Comparison of ENCODE assay signal across 20 mouse cellular contexts in genomic region chr3:30483006-30483684, GRCm38 (mm10).
DNase-seq lines count a peak whose midpoint lies in the region; ATAC-seq and TF ChIP-seq lines count a peak whose summit lies in the region.
"Had no signal": no experiment of that assay in that cellular context is flagged by ENCODE, and none has a peak within 500 bp of the region (broad histone marks: within the 10 kb centered on the region; RNA-seq: fewer than 3 reads in every experiment).

No protein-coding gene starts in this region.

- H3K27me3 ChIP-seq in hindbrain, embryonic 11.5 days (ENCODE audit: control insufficient read depth, insufficient read depth, low read length): no peaks in the 10 kb centered on the region
- H3K27me3 ChIP-seq in hindbrain, embryonic 14.5 days (ENCODE audit: control insufficient read depth, insufficient read depth, low read length): no peaks in the 10 kb centered on the region
- no peaks in the 10 kb centered on the region for H3K27me3 ChIP-seq in lung, postnatal 0 days (replicated peaks; ENCODE audit: insufficient read depth, low read length)
- H3K27me3 ChIP-seq: embryonic facial prominence, embryonic 13.5 days; liver, embryonic 13.5 days; neural tube, embryonic 12.5 days had no signal

- DNase-seq in hindbrain, embryonic 11.5 days (ENCODE audit: low spot score): peak; percentile 19
- no peak for DNase-seq in hindbrain, embryonic 14.5 days (ENCODE audit: low spot score)
- no peak for DNase-seq in lung, postnatal 0 days (ENCODE audit: low spot score)
- no peak for DNase-seq in lung, postnatal 14 days
- peak; percentile 54 for DNase-seq in embryo, embryonic 10.5 days (ENCODE audit: low spot score)
- peak; percentile 74 for DNase-seq in large intestine, adult 2 months (ENCODE audit: low read depth, low spot score)
- DNase-seq in natural killer cell, adult 2 months (ENCODE audit: low spot score in 2 of 2): no peak
- DNase-seq: B cell, adult 2 months; cerebellum, adult 9-11 months; gastrocnemius, postnatal 10 days; kidney, adult 11 months; layer of hippocampus, postnatal 36 days; liver, embryonic 13.5 days; lung, postnatal 10 days; right cerebral cortex, postnatal 14 days had no signal

- no peaks in the 10 kb centered on the region for H3K36me3 ChIP-seq in hindbrain, embryonic 11.5 days (ENCODE audit: control insufficient read depth, insufficient read depth, low read length)
- no peaks in the 10 kb centered on the region for H3K36me3 ChIP-seq in hindbrain, embryonic 14.5 days (replicated peaks; ENCODE audit: control insufficient read depth, insufficient read depth)
- no peaks in the 10 kb centered on the region for H3K36me3 ChIP-seq in lung, postnatal 0 days (ENCODE audit: insufficient read depth, low read length)
- H3K36me3 ChIP-seq: embryonic facial prominence, embryonic 13.5 days; hindbrain, embryonic 12.5 days; liver, embryonic 13.5 days; neural tube, embryonic 12.5 days had no signal

- H3K4me1 ChIP-seq in hindbrain, embryonic 11.5 days (replicated peaks; ENCODE audit: control insufficient read depth, insufficient read depth, low read length): no peaks in the 10 kb centered on the region
- no peaks in the 10 kb centered on the region for H3K4me1 ChIP-seq in hindbrain, embryonic 14.5 days (replicated peaks; ENCODE audit: control insufficient read depth, insufficient read depth, low read length)
- 0 out of 2 replicates have a peak, but pooled peaks cover 7% of the 10 kb centered on the region for H3K4me1 ChIP-seq in lung, postnatal 0 days (ENCODE audit: insufficient read depth, low read depth, low read length)
- H3K4me1 ChIP-seq: embryonic facial prominence, embryonic 13.5 days; liver, embryonic 13.5 days; neural tube, embryonic 12.5 days had no signal

- no peaks in the 10 kb centered on the region for H3K9me3 ChIP-seq in hindbrain, embryonic 11.5 days (ENCODE audit: control insufficient read depth, low read length)
- H3K9me3 ChIP-seq in hindbrain, embryonic 14.5 days (ENCODE audit: control insufficient read depth, low read length): no peaks in the 10 kb centered on the region
- H3K9me3 ChIP-seq in lung, postnatal 0 days (ENCODE audit: low read length): no peaks in the 10 kb centered on the region
- H3K9me3 ChIP-seq: embryonic facial prominence, embryonic 13.5 days; hindbrain, embryonic 12.5 days; liver, embryonic 13.5 days; neural tube, embryonic 12.5 days had no signal

- no peak overlapping the region for H3K4me3 ChIP-seq in hindbrain, embryonic 11.5 days (ENCODE audit: low read depth, low read length)
- H3K4me3 ChIP-seq in hindbrain, embryonic 14.5 days (replicated peaks; ENCODE audit: low read length): no peak overlapping the region
- no peak overlapping the region for H3K4me3 ChIP-seq in lung, postnatal 0 days (ENCODE audit: low read depth, low read length)
- H3K4me3 ChIP-seq: embryonic facial prominence, embryonic 13.5 days; hindbrain, embryonic 12.5 days; liver, embryonic 13.5 days; neural tube, embryonic 12.5 days had no signal

- TF ChIP-seq CTCF in lung, postnatal 0 days (IDR thresholded peaks at IDR 0.05): no peak

- 32% methylated on average over 5 of the region's 5 CpGs for WGBS in hindbrain, embryonic 11.5 days
- whole genome bisulfite sequencing in hindbrain, embryonic 14.5 days: 30% methylated on average over 5 of the region's 5 CpGs
- WGBS in lung, postnatal 0 days: 36% methylated on average over 5 of the region's 5 CpGs
- 26% methylated on average over 5 of the region's 5 CpGs for WGBS in large intestine, adult 2 months

- no peak overlapping the region for H3K27ac ChIP-seq in hindbrain, embryonic 11.5 days (ENCODE audit: low read depth, low read length)
- no peak overlapping the region for H3K27ac ChIP-seq in hindbrain, embryonic 14.5 days
- 0 out of 2 replicates have a peak overlapping the region, but pooled peaks have one; percentile 12 for H3K27ac ChIP-seq in lung, postnatal 0 days (ENCODE audit: low read length)
- H3K27ac ChIP-seq: embryonic facial prominence, embryonic 13.5 days; hindbrain, embryonic 12.5 days; liver, embryonic 13.5 days; neural tube, embryonic 12.5 days had no signal

- ATAC-seq in hindbrain, embryonic 11.5 days (ENCODE audit: low FRiP score): no peak
- ATAC-seq in hindbrain, embryonic 14.5 days (ENCODE audit: low FRiP score): no peak
- ATAC-seq in lung, postnatal 0 days: no peak
- no peak for ATAC-seq in activated CD4-positive, CD25-positive, alpha-beta regulatory T cell, adult 4 months
- ATAC-seq: Patski had no signal

- no peak overlapping the region for H3K9ac ChIP-seq in hindbrain, embryonic 11.5 days (ENCODE audit: low read depth, low read length)
- no peak overlapping the region for H3K9ac ChIP-seq in hindbrain, embryonic 14.5 days
- no peak overlapping the region for H3K9ac ChIP-seq in lung, postnatal 0 days (replicated peaks; ENCODE audit: low read depth)
- H3K9ac ChIP-seq: embryonic facial prominence, embryonic 13.5 days; hindbrain, embryonic 12.5 days; liver, embryonic 13.5 days; neural tube, embryonic 12.5 days had no signal

- no peak overlapping the region for H3K4me2 ChIP-seq in hindbrain, embryonic 11.5 days (replicated peaks; ENCODE audit: low read depth, low read length)
- no peak overlapping the region for H3K4me2 ChIP-seq in hindbrain, embryonic 14.5 days (replicated peaks)
- H3K4me2 ChIP-seq in lung, postnatal 0 days (replicated peaks; ENCODE audit: low read depth, low read length): no peak overlapping the region
- H3K4me2 ChIP-seq: embryonic facial prominence, embryonic 13.5 days; hindbrain, embryonic 12.5 days; liver, embryonic 13.5 days; neural tube, embryonic 12.5 days had no signal

- TF ChIP-seq EP300 in lung, postnatal 0 days (IDR thresholded peaks at IDR 0.05): no peak

Comparison
In these comparisons a context has a peak if more than half of its experiments do, and no peak if none do; other contexts are left out.
1. DNase-seq: peak in hindbrain, embryonic 11.5 days (single experiment), embryo, embryonic 10.5 days (single experiment) and large intestine, adult 2 months (single experiment); none in hindbrain, embryonic 14.5 days (single experiment), lung, postnatal 0 days (single experiment), lung, postnatal 14 days (single experiment) and natural killer cell, adult 2 months (0 of 2).